Mouse (Mus musculus): ENCODE data around the gene Rnf227. TPM values are rescaled to one million over a fixed set of nuclear protein-coding genes. Genes with fewer than 3 reads are reported as not detected.
"Not testable (repeated sequence)": the region's sequence is repeated elsewhere in the genome, so short reads cannot be mapped to it uniquely, and the experiment has no call there.

Gene Rnf227
- polyA plus RNA-seq, 1 experiment from 2014 or later = 8.0 TPM

DNA sequence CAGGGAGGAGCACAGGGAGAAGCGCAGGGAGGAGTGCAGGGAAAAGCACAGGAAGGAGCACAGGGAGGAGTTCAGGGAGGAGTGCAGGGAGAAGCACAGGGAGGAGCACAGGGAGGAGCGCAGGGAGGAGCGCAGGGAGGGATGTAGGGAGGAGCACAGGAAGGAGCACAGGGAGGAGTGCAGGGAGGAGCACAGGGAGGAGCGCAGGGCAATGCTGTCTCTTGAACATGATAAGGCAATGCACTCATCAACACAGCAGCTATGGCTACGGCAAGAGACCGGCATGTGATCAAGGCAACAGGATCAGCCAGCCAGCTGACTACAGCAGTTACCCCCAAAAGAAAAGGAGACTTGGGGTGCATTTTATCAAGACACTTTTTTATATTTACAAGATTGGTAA, 23.9 kb upstream of the Rnf227 start:
- H3K9me3 ChIP-seq (ENCODE audit: control insufficient read depth, low read length) = no peaks in the 10 kb centered on the region
- 95% methylated on average over 6 of the region's 6 CpGs for WGBS
- no peak overlapping the region for H3K4me3 ChIP-seq (ENCODE audit: low read length)
- H3K9ac ChIP-seq (ENCODE audit: low read depth, low read length) = no peak overlapping the region
- H3K4me2 ChIP-seq (ENCODE audit: low read depth, low read length) = no peak overlapping the region
- 0 out of 2 replicates have a peak, but pooled peaks cover 4% of the 10 kb centered on the region for H3K36me3 ChIP-seq (ENCODE audit: control insufficient read depth, insufficient read depth, low read length)
- no peak for ATAC-seq
- no peaks in the 10 kb centered on the region for H3K27me3 ChIP-seq (replicated peaks; ENCODE audit: control insufficient read depth, insufficient read depth, low read length)
- no peak overlapping the region for H3K27ac ChIP-seq (ENCODE audit: low read length)
- no peaks in the 10 kb centered on the region for H3K4me1 ChIP-seq (ENCODE audit: control insufficient read depth, insufficient read depth, low read length)

GRCm38 (mm10) chr11:69318000-69318399, 22.3 kb upstream of the Rnf227 start:
- H3K4me1 ChIP-seq (ENCODE audit: control insufficient read depth, insufficient read depth, low read length) = peaks cover 13% of the 10 kb centered on the region
- not testable (repeated sequence) for H3K4me3 ChIP-seq (ENCODE audit: low read length); H3K27me3 ChIP-seq (replicated peaks; ENCODE audit: control insufficient read depth, insufficient read depth, low read length); H3K4me2 ChIP-seq (ENCODE audit: low read depth, low read length); ATAC-seq; H3K36me3 ChIP-seq (ENCODE audit: control insufficient read depth, insufficient read depth, low read length); H3K9me3 ChIP-seq (ENCODE audit: control insufficient read depth, low read length); H3K27ac ChIP-seq (ENCODE audit: low read length); H3K9ac ChIP-seq (ENCODE audit: low read depth, low read length)
- 85% methylated on average over 3 of the region's 3 CpGs for WGBS

- Histone ChIP-seq H3K4me3 (ENCODE audit: low read length) (no peak overlapping the region), H3K9ac (ENCODE audit: low read depth, low read length) (no peak overlapping the region), H3K9me3 (ENCODE audit: control insufficient read depth, low read length) (no peaks in the 10 kb centered on the region), H3K36me3 (ENCODE audit: control insufficient read depth, insufficient read depth, low read length) (0 out of 2 replicates have a peak, but pooled peaks cover 2% of the 10 kb centered on the region), H3K4me1 (ENCODE audit: control insufficient read depth, insufficient read depth, low read length) (peaks cover 28% of the 10 kb centered on the region), H3K27ac (ENCODE audit: low read length) (no peak overlapping the region), H3K27me3 (replicated peaks; ENCODE audit: control insufficient read depth, insufficient read depth, low read length) (no peaks in the 10 kb centered on the region), H3K4me2 (ENCODE audit: low read depth, low read length) (0 out of 2 replicates have a peak overlapping the region, but pooled peaks have one; percentile 72)
- no peak for ATAC-seq
- WGBS = 94% methylated on average over 6 of the region's 6 CpGs
These were observed 18.7 kb upstream of the Rnf227 start for GRCm38 (mm10) chr11:69321580-69321979.

- peak overlapping the region; percentile 84; the same call in 1 of the 2 replicates for H3K9ac ChIP-seq (ENCODE audit: low read depth, low read length)
- WGBS = 68% methylated on average over 6 of the region's 6 CpGs
These were observed 18.3 kb upstream of the Rnf227 start for GRCm38 (mm10) chr11:69322010-69322409.

GRCm38 (mm10) chr11:69322693-69323471, 17.4 kb upstream of the Rnf227 start:
- no peak for ATAC-seq
- Histone ChIP-seq H3K27me3 (replicated peaks; ENCODE audit: control insufficient read depth, insufficient read depth, low read length) (no peaks in the 10 kb centered on the region; the same call in 1 of the 2 replicates), H3K4me1 (ENCODE audit: control insufficient read depth, insufficient read depth, low read length) (peaks cover 33% of the 10 kb centered on the region), H3K27ac (ENCODE audit: low read length) (peak overlapping the region; percentile 85), H3K9me3 (ENCODE audit: control insufficient read depth, low read length) (no peaks in the 10 kb centered on the region), H3K36me3 (ENCODE audit: control insufficient read depth, insufficient read depth, low read length) (no peaks in the 10 kb centered on the region), H3K4me3 (ENCODE audit: low read length) (peak overlapping the region; percentile 72), H3K4me2 (ENCODE audit: low read depth, low read length) (peak overlapping the region; percentile 72), H3K9ac (ENCODE audit: low read depth, low read length) (peak overlapping the region; percentile 84)
- WGBS = 18% methylated on average over 18 of the region's 18 CpGs

More at GRCm38 (mm10) chr11:69322010-69322409, 18.3 kb upstream of the Rnf227 start:
- Histone ChIP-seq H3K4me1 (ENCODE audit: control insufficient read depth, insufficient read depth, low read length) (peaks cover 33% of the 10 kb centered on the region), H3K9me3 (ENCODE audit: control insufficient read depth, low read length) (no peaks in the 10 kb centered on the region), H3K4me2 (ENCODE audit: low read depth, low read length) (peak overlapping the region; percentile 72), H3K27me3 (replicated peaks; ENCODE audit: control insufficient read depth, insufficient read depth, low read length) (no peaks in the 10 kb centered on the region), H3K36me3 (ENCODE audit: control insufficient read depth, insufficient read depth, low read length) (no peaks in the 10 kb centered on the region), H3K4me3 (ENCODE audit: low read length) (peak overlapping the region; percentile 72), H3K27ac (ENCODE audit: low read length) (no peak overlapping the region)
- no peak for ATAC-seq

GRCm38 (mm10) chr11:69323667-69324111, 16.6 kb upstream of the Rnf227 start, which contains the start of the genes Cntrob and Trappc1:
Gene Cntrob, minus strand, starts transcription at chr11:69323775.
Gene Trappc1, plus strand, starts transcription at chr11:69323980.
- Histone ChIP-seq H3K27me3 (replicated peaks; ENCODE audit: control insufficient read depth, insufficient read depth, low read length) (no peaks in the 10 kb centered on the region; the same call in 1 of the 2 replicates), H3K4me1 (ENCODE audit: control insufficient read depth, insufficient read depth, low read length) (peaks cover 33% of the 10 kb centered on the region), H3K4me3 (ENCODE audit: low read length) (peak within 1 kb of the TSS; percentile 72), H3K27ac (ENCODE audit: low read length) (peak within 1 kb of the TSS; percentile 85), H3K4me2 (ENCODE audit: low read depth, low read length) (peak within 1 kb of the TSS; percentile 83), H3K36me3 (ENCODE audit: control insufficient read depth, insufficient read depth, low read length) (no peaks in the 10 kb centered on the region), H3K9me3 (ENCODE audit: control insufficient read depth, low read length) (no peaks in the 10 kb centered on the region), H3K9ac (ENCODE audit: low read depth, low read length) (peak within 1 kb of the TSS; percentile 84)
- under 1% methylated on average over 30 of the region's 30 CpGs for WGBS
- peak; percentile 91 for ATAC-seq

DNA sequence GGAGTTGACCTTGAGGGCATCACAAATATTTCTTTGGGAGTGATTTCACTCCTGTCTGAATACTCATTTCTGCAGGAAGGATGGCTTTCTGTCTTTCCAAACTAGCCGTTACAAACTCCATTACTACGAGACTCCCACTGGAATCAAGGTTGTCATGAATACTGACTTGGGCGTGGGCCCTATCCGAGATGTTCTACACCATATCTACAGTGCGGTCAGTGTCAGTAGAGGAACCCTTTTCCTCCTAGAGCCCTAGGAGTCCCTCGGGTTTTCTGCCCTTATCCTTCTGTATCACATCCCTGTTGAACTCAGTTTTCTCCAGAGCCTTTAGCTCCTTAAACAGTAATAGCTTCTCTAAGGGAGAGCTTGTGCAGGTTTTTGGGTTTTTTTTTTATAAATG, 15.5 kb upstream of the Rnf227 start:
- no peaks in the 10 kb centered on the region for H3K9me3 ChIP-seq (ENCODE audit: control insufficient read depth, low read length)
- H3K4me2 ChIP-seq (ENCODE audit: low read depth, low read length) = peak overlapping the region; percentile 83
- H3K36me3 ChIP-seq (ENCODE audit: control insufficient read depth, insufficient read depth, low read length) = no peaks in the 10 kb centered on the region
- H3K27me3 ChIP-seq (replicated peaks; ENCODE audit: control insufficient read depth, insufficient read depth, low read length) = no peaks in the 10 kb centered on the region; the same call in 1 of the 2 replicates
- H3K27ac ChIP-seq (ENCODE audit: low read length) = no peak overlapping the region
- peak overlapping the region; percentile 79 for H3K9ac ChIP-seq (ENCODE audit: low read depth, low read length)
- peaks cover 33% of the 10 kb centered on the region for H3K4me1 ChIP-seq (ENCODE audit: control insufficient read depth, insufficient read depth, low read length)
- ATAC-seq = no peak
- peak overlapping the region; percentile 72 for H3K4me3 ChIP-seq (ENCODE audit: low read length)
- WGBS = 79% methylated on average over 6 of the region's 6 CpGs

- 10% methylated on average over 26 of the region's 26 CpGs for WGBS
These were observed 14.4 kb upstream of the Rnf227 start, which contains the start of gene Kcnab3 for GRCm38 (mm10) chr11:69325628-69326407. Gene Kcnab3, plus strand, starts transcription at chr11:69326258.

More at GRCm38 (mm10) chr11:69325628-69326407, 14.4 kb upstream of the Rnf227 start, which contains the start of gene Kcnab3:
- Histone ChIP-seq H3K36me3 (ENCODE audit: control insufficient read depth, insufficient read depth, low read length) (no peaks in the 10 kb centered on the region), H3K9me3 (ENCODE audit: control insufficient read depth, low read length) (no peaks in the 10 kb centered on the region), H3K4me1 (ENCODE audit: control insufficient read depth, insufficient read depth, low read length) (peaks cover 33% of the 10 kb centered on the region), H3K4me2 (ENCODE audit: low read depth, low read length) (peak within 1 kb of the TSS; percentile 99), H3K4me3 (ENCODE audit: low read length) (peak within 1 kb of the TSS; percentile 60), H3K27me3 (replicated peaks; ENCODE audit: control insufficient read depth, insufficient read depth, low read length) (no peaks in the 10 kb centered on the region; the same call in 1 of the 2 replicates), H3K9ac (ENCODE audit: low read depth, low read length) (peak within 1 kb of the TSS; percentile 78), H3K27ac (ENCODE audit: low read length) (peak within 1 kb of the TSS; percentile 29)
- ATAC-seq = peak; percentile 74
